Mouse (Mus musculus) stomach, postnatal 0 days (tissue): ENCODE results near the gene Hmgb2. TPM values are rescaled to one million over a fixed set of nuclear protein-coding genes. Genes with fewer than 3 reads are reported as not detected.

Experiments used
- ATAC-seq: fragments of 200-750 bp; cut with Nextera tagmentation; 2 replicates; pipeline ENCODE4 v1.8.0; 2017; ENCODE audit not compliant: low FRiP score, low TSS enrichment
- DNase-seq: peaks from one replicate; pipeline ENCODE4 v3.0.0-alpha.2; 2016; ENCODE audit warnings: low spot score
- H3K27ac ChIP-seq: fragments of 300-500 bp; sonication (generic); replicated peaks from 2 replicates; pipeline ENCODE4 v1.5.1; 2014; ENCODE audit warnings: mild to moderate bottlenecking, control low read depth
- H3K27me3 ChIP-seq: fragments of 300-500 bp; sonication (generic); 2 replicates; pipeline ENCODE4 v1.6.1; 2014; ENCODE audit warnings: low read length; ENCODE audit not compliant: control insufficient read depth, insufficient read depth
- H3K36me3 ChIP-seq: fragments of 300-500 bp; sonication (generic); 2 replicates; pipeline ENCODE4 v1.6.1; 2014; ENCODE audit warnings: low read length, mixed read lengths; ENCODE audit not compliant: control insufficient read depth, insufficient read depth
- H3K4me1 ChIP-seq: fragments of 300-500 bp; sonication (generic); replicated peaks from 2 replicates; pipeline ENCODE4 v1.6.1; 2014; ENCODE audit warnings: antibody characterized with exemption; ENCODE audit not compliant: control insufficient read depth, insufficient read depth
- H3K4me2 ChIP-seq: fragments of 300-500 bp; sonication (generic); replicated peaks from 2 replicates; pipeline ENCODE4 v1.6.1; 2014; ENCODE audit warnings: low read depth, mild to moderate bottlenecking, control low read depth, moderate library complexity
- H3K4me3 ChIP-seq: fragments of 300-500 bp; sonication (generic); 2 replicates; pipeline ENCODE4 v1.5.1; 2014; ENCODE audit warnings: low read depth, low read length, control low read depth
- H3K9ac ChIP-seq: fragments of 300-500 bp; sonication (generic); 2 replicates; pipeline ENCODE4 v1.6.1; 2014; ENCODE audit warnings: mild to moderate bottlenecking, low read length, control low read depth, mixed read lengths
- H3K9me3 ChIP-seq: fragments of 300-500 bp; sonication (generic); 2 replicates; pipeline ENCODE4 v1.6.1; 2016; ENCODE audit warnings: low read length; ENCODE audit not compliant: control insufficient read depth
- CTCF ChIP-seq: IDR thresholded peaks from 2 replicates; pipeline ENCODE4 v1.5.1; 2016; ENCODE audit warnings: antibody characterized with exemption, low read depth, mild to moderate bottlenecking, moderate library complexity
- EP300 ChIP-seq: optimal IDR thresholded peaks from 2 replicates; pipeline ENCODE3; 2016; ENCODE audit warnings: antibody characterized with exemption
- WGBS: fragments of 180-500 bp; shearing (Covaris S2); extraction: QIAGEN DNeasy Blood & Tissue Kit; methylation state at CpG from one replicate; pipeline ENCODE4 v1.1.7; 2014; 5-methylcytosine and 5-hydroxymethylcytosine counted together
- polyA plus RNA-seq: library from polyadenylated mRNA; unstranded; fragments of >200 nt; fragmentation: Nextera tagmentation; extraction: Ambion mirVana; gene quantifications from 2 replicates; pipeline ENCODE4 v1.2.1, GENCODE M21; 2015

The Hmgb2 gene
- polyA plus RNA-seq, 1 experiment from 2014 or later: 220 TPM

- Histone ChIP-seq H3K4me2 (peak overlapping the region; percentile 64), H3K36me3 (no peaks in the 10 kb centered on the region), H3K4me3 (peak overlapping the region; percentile 97), H3K27ac (peak overlapping the region; percentile 78), H3K9me3 (no peaks in the 10 kb centered on the region), H3K27me3 (no peaks in the 10 kb centered on the region), H3K9ac (peak overlapping the region; percentile 56), H3K4me1 (no peaks in the 10 kb centered on the region)
- TF ChIP-seq CTCF (no peak), EP300 (no peak)
- peak; percentile 67 for ATAC-seq
- under 1% methylated on average over 25 of the region's 25 CpGs for WGBS
- peak; percentile 89 for DNase-seq
Measured at GRCm38 (mm10) chr8:57488312-57488765, 23.4 kb upstream of the Hmgb2 start.

GRCm38 (mm10) chr8:57489366-57489765, 22.3 kb upstream of the Hmgb2 start:
- Histone ChIP-seq H3K4me1 (no peaks in the 10 kb centered on the region), H3K27me3 (no peaks in the 10 kb centered on the region), H3K27ac (0 out of 2 replicates have a peak overlapping the region, but pooled peaks have one; percentile 61), H3K9ac (no peak overlapping the region), H3K9me3 (no peaks in the 10 kb centered on the region), H3K36me3 (no peaks in the 10 kb centered on the region), H3K4me3 (no peak overlapping the region), H3K4me2 (no peak overlapping the region)
- WGBS: 100% methylated on average over 1 of the region's 1 CpGs
- DNase-seq: no peak
- no peak for ATAC-seq
- TF ChIP-seq CTCF (no peak), EP300 (no peak)

- ATAC-seq (peak; percentile 58; the same call in 1 of the 2 replicates), DNase-seq (no peak)
- Histone ChIP-seq H3K9me3 (no peaks in the 10 kb centered on the region), H3K27me3 (no peaks in the 10 kb centered on the region), H3K4me1 (no peaks in the 10 kb centered on the region), H3K36me3 (no peaks in the 10 kb centered on the region), H3K4me3 (no peak overlapping the region), H3K9ac (no peak overlapping the region), H3K27ac (no peak overlapping the region), H3K4me2 (no peak overlapping the region)
- TF ChIP-seq EP300: no peak
- TF ChIP-seq CTCF: no peak
Measured at GRCm38 (mm10) chr8:57489896-57490295, 21.8 kb upstream of the Hmgb2 start.

GRCm38 (mm10) chr8:57491873-57492272, 19.8 kb upstream of the Hmgb2 start:
- no peak overlapping the region for H3K4me2 ChIP-seq
- 82% methylated on average over 4 of the region's 4 CpGs for WGBS
- H3K36me3 ChIP-seq: no peaks in the 10 kb centered on the region
- no peaks in the 10 kb centered on the region for H3K4me1 ChIP-seq
- ATAC-seq: no peak
- no peak for TF ChIP-seq EP300
- no peak for TF ChIP-seq CTCF
- no peak overlapping the region for H3K27ac ChIP-seq
- H3K27me3 ChIP-seq: no peaks in the 10 kb centered on the region
- no peak for DNase-seq
- H3K9ac ChIP-seq: no peak overlapping the region
- H3K4me3 ChIP-seq: no peak overlapping the region
- no peaks in the 10 kb centered on the region for H3K9me3 ChIP-seq

GRCm38 (mm10) chr8:57498494-57498846, 13.2 kb upstream of the Hmgb2 start:
- Histone ChIP-seq H3K9ac (no peak overlapping the region), H3K27me3 (no peaks in the 10 kb centered on the region), H3K36me3 (no peaks in the 10 kb centered on the region), H3K4me1 (no peaks in the 10 kb centered on the region), H3K27ac (peak overlapping the region; percentile 35; the same call in 1 of the 2 replicates), H3K9me3 (no peaks in the 10 kb centered on the region), H3K4me3 (peak overlapping the region; percentile 10; the same call in 1 of the 2 replicates), H3K4me2 (peak overlapping the region; percentile 48)
- DNase-seq (no peak), ATAC-seq (no peak)
- WGBS: 36% methylated on average over 8 of the region's 8 CpGs
- TF ChIP-seq CTCF: no peak
- no peak for TF ChIP-seq EP300

- ATAC-seq (peak; percentile 63; the same call in 1 of the 2 replicates), DNase-seq (peak; percentile 55)
- Histone ChIP-seq H3K27ac (no peak overlapping the region), H3K27me3 (no peaks in the 10 kb centered on the region), H3K9me3 (no peaks in the 10 kb centered on the region), H3K4me3 (peak overlapping the region; percentile 10; the same call in 1 of the 2 replicates), H3K4me2 (peak overlapping the region; percentile 48), H3K36me3 (no peaks in the 10 kb centered on the region), H3K9ac (no peak overlapping the region), H3K4me1 (no peaks in the 10 kb centered on the region)
- TF ChIP-seq EP300: no peak
- TF ChIP-seq CTCF: peak; percentile 25
- 26% methylated on average over 17 of the region's 17 CpGs for WGBS
Measured at GRCm38 (mm10) chr8:57498847-57499511, 12.7 kb upstream of the Hmgb2 start.
